Mouse (Mus musculus): ENCODE measurements at regions not wholly inside any gene's neighbourhood (a gene's known extent, or its start where the extent isn't known, plus 50 kb on each side); places are given as distances from the start of the nearest gene placed in this dataset.

- DNase-seq = no peak
Measured at GRCm38 (mm10) chr14:101382838-101383237, 182.7 kb upstream of the Prr30 start.

- no peak for DNase-seq
Measured at GRCm38 (mm10) chr14:101381943-101382342, 181.8 kb upstream of the Prr30 start.

GRCm38 (mm10) chr14:101379663-101380006 lies 179.5 kb upstream of the Prr30 start:
- DNase-seq = no peak

- DNase-seq = peak; percentile 60 to 75
Measured at GRCm38 (mm10) chr14:101378965-101379662, 179.0 kb upstream of the Prr30 start.

GRCm38 (mm10) chr14:101378545-101378944 lies 178.4 kb upstream of the Prr30 start:
- no peak for DNase-seq

- no peak for DNase-seq
Measured at GRCm38 (mm10) chr14:101376690-101377089, 176.6 kb upstream of the Prr30 start.

- no peak for DNase-seq
Measured at GRCm38 (mm10) chr14:101375833-101376232, 175.7 kb upstream of the Prr30 start.

- DNase-seq = no peak
Measured at GRCm38 (mm10) chr14:101373864-101374263, 173.7 kb upstream of the Prr30 start.

- no peak for DNase-seq
Measured at GRCm38 (mm10) chr14:101359860-101360259, 159.7 kb upstream of the Prr30 start.

- DNase-seq = no peak
Measured at GRCm38 (mm10) chr14:101353009-101353378, 152.9 kb upstream of the Prr30 start.

- DNase-seq = peak in 1 of 2 experiments; percentile 21
Measured at GRCm38 (mm10) chr14:101352046-101353008, 152.2 kb upstream of the Prr30 start.

- no peak for DNase-seq
Measured at GRCm38 (mm10) chr14:101340331-101340730, 140.2 kb upstream of the Prr30 start.

- DNase-seq = no peak
Measured at GRCm38 (mm10) chr14:101332015-101332414, 131.9 kb upstream of the Prr30 start.

GRCm38 (mm10) chr14:101327421-101327820 lies 127.3 kb upstream of the Prr30 start:
- peak in 1 of 2 experiments; percentile 22 for DNase-seq

GRCm38 (mm10) chr14:101326477-101326941 lies 126.4 kb upstream of the Prr30 start:
- DNase-seq = no peak

- no peak for DNase-seq
Measured at GRCm38 (mm10) chr14:101323361-101323760, 123.2 kb upstream of the Prr30 start.

GRCm38 (mm10) chr14:101307920-101308319 lies 107.8 kb upstream of the Prr30 start:
- DNase-seq = no peak

GRCm38 (mm10) chr14:101304487-101305032 lies 104.4 kb upstream of the Prr30 start:
- DNase-seq = peak; percentile 12 to 30

- no peak for DNase-seq
Measured at GRCm38 (mm10) chr14:101297841-101298240, 97.7 kb upstream of the Prr30 start.

- DNase-seq = peak in 1 of 2 experiments; percentile 11
Measured at GRCm38 (mm10) chr14:101294693-101295092, 94.6 kb upstream of the Prr30 start.

GRCm38 (mm10) chr14:101287755-101288154 lies 87.6 kb upstream of the Prr30 start:
- DNase-seq = no peak

- no peak for DNase-seq
Measured at GRCm38 (mm10) chr14:101269048-101269789, 69.1 kb upstream of the Prr30 start.

GRCm38 (mm10) chr14:101267536-101267935 lies 67.4 kb upstream of the Prr30 start:
- no peak for DNase-seq

Measured in lung, postnatal 4 days (tissue).